ENCODE assay signal across 14 mouse cellular contexts in genomic region chr7:144762496-144763235, GRCm38 (mm10). TPM values are rescaled to one million over a fixed set of nuclear protein-coding genes. Genes with fewer than 3 reads are reported as not detected.
A peak's percentile ranks its signal among the peaks of the same experiment; 100 is the strongest.
DNase-seq lines count a peak whose midpoint lies in the region; ATAC-seq and TF ChIP-seq lines count a peak whose summit lies in the region.
"Had no signal": no experiment of that assay in that cellular context is flagged by ENCODE, and none has a peak within 500 bp of the region (broad histone marks: within the 10 kb centered on the region; RNA-seq: fewer than 3 reads in every experiment).

No protein-coding gene starts in this region.

- no peak overlapping the region for H3K4me3 ChIP-seq in gastrocnemius, adult 2 months
- H3K4me3 ChIP-seq in kidney, embryonic 16.5 days (ENCODE audit: low read length) = no peak overlapping the region
- H3K4me3 ChIP-seq in heart, embryonic 15.5 days = no peak overlapping the region
- H3K4me3 ChIP-seq: liver, embryonic 12.5 days; midbrain, embryonic 15.5 days had no signal

- peak overlapping the region; percentile 70 for H3K27ac ChIP-seq in gastrocnemius, adult 2 months
- peak overlapping the region; percentile 55; the same call in 1 of the 2 replicates for H3K27ac ChIP-seq in kidney, embryonic 16.5 days (ENCODE audit: low read length)
- H3K27ac ChIP-seq in heart, embryonic 15.5 days = no peak overlapping the region
- H3K27ac ChIP-seq: liver, embryonic 12.5 days; midbrain, embryonic 15.5 days had no signal

- H3K27me3 ChIP-seq in kidney, embryonic 16.5 days (ENCODE audit: insufficient read depth, low read length) = no peaks in the 10 kb centered on the region
- peaks cover 4% of the 10 kb centered on the region; the same call in 1 of the 2 replicates for H3K27me3 ChIP-seq in heart, embryonic 15.5 days
- H3K27me3 ChIP-seq: midbrain, embryonic 15.5 days had no signal

- H3K4me2 ChIP-seq in kidney, embryonic 16.5 days (replicated peaks; ENCODE audit: low read depth, low read length) = no peak overlapping the region
- no peak overlapping the region for H3K4me2 ChIP-seq in heart, embryonic 15.5 days
- H3K4me2 ChIP-seq: liver, embryonic 12.5 days; midbrain, embryonic 15.5 days had no signal

- peak; percentile 48 for DNase-seq in gastrocnemius, adult 2 months
- no peak for DNase-seq in gastrocnemius, postnatal 36 days
- no peak for DNase-seq in kidney, postnatal 36 days
- DNase-seq in adrenal gland, postnatal 36 days = peak; percentile 19 to 37
- DNase-seq in layer of hippocampus, adult 11-12 months (ENCODE audit: low spot score) = no peak
- DNase-seq: forebrain, postnatal 0 days; lung, postnatal 36 days; right cerebral cortex, adult 18-20 months had no signal

- H3K9me3 ChIP-seq in kidney, embryonic 16.5 days (ENCODE audit: low read length) = no peaks in the 10 kb centered on the region; the same call in 1 of the 2 replicates
- H3K9me3 ChIP-seq in heart, embryonic 15.5 days (replicated peaks) = no peaks in the 10 kb centered on the region
- H3K9me3 ChIP-seq: liver, embryonic 12.5 days; midbrain, embryonic 15.5 days had no signal

- intact Hi-C loops in gastrocnemius, adult 2 months (cut with DNase I) = no loop called here
- intact Hi-C loops in gastrocnemius, postnatal 36 days (cut with DNase I) = no loop called here

- H3K4me1 ChIP-seq in kidney, embryonic 16.5 days (ENCODE audit: insufficient read depth, low read length) = peaks cover 15% of the 10 kb centered on the region
- H3K4me1 ChIP-seq in heart, embryonic 15.5 days (replicated peaks) = peaks cover 16% of the 10 kb centered on the region
- H3K4me1 ChIP-seq: liver, embryonic 12.5 days had no signal

- ATAC-seq in kidney, embryonic 16.5 days (ENCODE audit: low FRiP score, low TSS enrichment) = peak; percentile 82
- ATAC-seq in heart, embryonic 15.5 days (replicated peaks; ENCODE audit: insufficient number of reproducible peaks, insufficient read depth, low FRiP score, low read depth) = peak; percentile 37; the same call in 1 of the 2 replicates
- ATAC-seq in CD4-positive, CD25-positive, alpha-beta regulatory T cell, adult 4 months = no peak
- ATAC-seq: forebrain, postnatal 0 days; inflammation-experienced regulatory T-cells, adult 6 months; liver, embryonic 12.5 days; midbrain, embryonic 15.5 days had no signal

- TF ChIP-seq CTCF in gastrocnemius, adult 2 months (IDR thresholded peaks at IDR 0.05) = no peak

- H3K9ac ChIP-seq in kidney, embryonic 16.5 days (replicated peaks; ENCODE audit: low read length) = peak overlapping the region; percentile 28; the same call in 1 of the 2 replicates
- no peak overlapping the region for H3K9ac ChIP-seq in heart, embryonic 15.5 days
- H3K9ac ChIP-seq: forebrain, postnatal 0 days; liver, embryonic 12.5 days; midbrain, embryonic 15.5 days had no signal

- no peaks in the 10 kb centered on the region for H3K36me3 ChIP-seq in kidney, embryonic 16.5 days (ENCODE audit: insufficient read depth, low read length)
- no peaks in the 10 kb centered on the region for H3K36me3 ChIP-seq in heart, embryonic 15.5 days
- H3K36me3 ChIP-seq: liver, embryonic 12.5 days; midbrain, embryonic 15.5 days had no signal

- 28% methylated on average over 16 of the region's 16 CpGs for WGBS in kidney, embryonic 16.5 days
- 55% methylated on average over 16 of the region's 16 CpGs for WGBS in heart, embryonic 15.5 days

RNA-seq across cellular contexts. Expression of gene Ano1, which starts 10.9 kb away (rescaled TPM):
- 1 to 10 TPM; 2.9 to 3.7 TPM for total RNA-seq in gastrocnemius, adult 2 months (2021)
- total RNA-seq in gastrocnemius, postnatal 36 days (2021) = 1 to 10 TPM; 2.4 to 4.4 TPM
- 53.6 and 56.5 TPM in 2 replicates for polyA plus RNA-seq in kidney, embryonic 16.5 days (2015; fragmentation: Nextera tagmentation; extraction: Ambion mirVana)
- total RNA-seq in adrenal gland, postnatal 36 days (2021) = 10 to 100 TPM; 20.9 to 25.4 TPM
- 8.1 and 12.2 TPM in 2 replicates for polyA plus RNA-seq in heart, embryonic 15.5 days (2015; fragmentation: Nextera tagmentation; extraction: Ambion mirVana)
- under 1 TPM in 1 of 2 experiments, not detected in 1; 0.09 TPM for polyA plus RNA-seq in CD4-positive, CD25-positive, alpha-beta regulatory T cell, adult 4 months (2017; shearing (Covaris generic))
- polyA plus RNA-seq: inflammation-experienced regulatory T-cells, adult 6 months had no signal

Comparison
In these comparisons a context has a peak if more than half of its experiments do, and no peak if none do; other contexts are left out.
1. DNase-seq: peak in gastrocnemius, adult 2 months (single experiment) and adrenal gland, postnatal 36 days (2 of 2); none in gastrocnemius, postnatal 36 days (0 of 2), kidney, postnatal 36 days (0 of 2) and layer of hippocampus, adult 11-12 months (single experiment).
2. RNA of gene Ano1, which starts 10.9 kb away (total RNA-seq): 20.9 to 25.4 TPM in adrenal gland, postnatal 36 days; 2.4 to 4.4 TPM in gastrocnemius, postnatal 36 days and 2.9 to 3.7 TPM in gastrocnemius, adult 2 months; every median in the first group is over 4 times any median in the second.